Mouse (Mus musculus) heart, embryonic 10.5 days (tissue): ENCODE results near the gene Gpr158. TPM values are rescaled to one million over a fixed set of nuclear protein-coding genes. Genes with fewer than 3 reads are reported as not detected.

ENCODE experiments used
- DNase-seq: peaks from one replicate; pipeline ENCODE4 v3.0.0-alpha.2; 2017; ENCODE audit warnings: low spot score
- H3K27ac ChIP-seq: fragments of 300-500 bp; sonication (generic); 2 replicates; pipeline ENCODE4 v1.5.1; 2016; ENCODE audit warnings: mild to moderate bottlenecking
- H3K27me3 ChIP-seq: fragments of 300-500 bp; sonication (generic); 2 replicates; pipeline ENCODE4 v1.6.1; 2016; ENCODE audit warnings: mild to moderate bottlenecking; ENCODE audit not compliant: poor library complexity, insufficient read depth, severe bottlenecking
- H3K36me3 ChIP-seq: fragments of 300-500 bp; sonication (generic); 2 replicates; pipeline ENCODE4 v1.6.1; 2016; ENCODE audit warnings: mild to moderate bottlenecking, moderate library complexity
- H3K4me1 ChIP-seq: fragments of 300-500 bp; sonication (generic); 2 replicates; pipeline ENCODE4 v1.6.1; 2016; ENCODE audit warnings: mild to moderate bottlenecking
- H3K4me3 ChIP-seq: fragments of 300-500 bp; sonication (generic); 2 replicates; pipeline ENCODE4 v1.5.1; 2016; ENCODE audit warnings: mild to moderate bottlenecking, moderate library complexity
- H3K9me3 ChIP-seq: fragments of 300-500 bp; sonication (generic); 2 replicates; pipeline ENCODE4 v1.6.1; 2016; ENCODE audit warnings: mild to moderate bottlenecking, moderate library complexity
- WGBS: fragments of 180-500 bp; shearing (Covaris S2); methylation state at CpG from one replicate; pipeline ENCODE4 v1.1.7; 2016; 5-methylcytosine and 5-hydroxymethylcytosine counted together
- polyA plus RNA-seq: library from polyadenylated mRNA; unstranded; fragments of >200 nt; fragmentation: Nextera tagmentation; extraction: Ambion mirVana; gene quantifications from 2 replicates; pipeline ENCODE4 v1.2.1, GENCODE M21; 2016

Gpr158 gene
- 0.02 TPM in 1 of 2 replicates, not detected in the other for polyA plus RNA-seq

DNA sequence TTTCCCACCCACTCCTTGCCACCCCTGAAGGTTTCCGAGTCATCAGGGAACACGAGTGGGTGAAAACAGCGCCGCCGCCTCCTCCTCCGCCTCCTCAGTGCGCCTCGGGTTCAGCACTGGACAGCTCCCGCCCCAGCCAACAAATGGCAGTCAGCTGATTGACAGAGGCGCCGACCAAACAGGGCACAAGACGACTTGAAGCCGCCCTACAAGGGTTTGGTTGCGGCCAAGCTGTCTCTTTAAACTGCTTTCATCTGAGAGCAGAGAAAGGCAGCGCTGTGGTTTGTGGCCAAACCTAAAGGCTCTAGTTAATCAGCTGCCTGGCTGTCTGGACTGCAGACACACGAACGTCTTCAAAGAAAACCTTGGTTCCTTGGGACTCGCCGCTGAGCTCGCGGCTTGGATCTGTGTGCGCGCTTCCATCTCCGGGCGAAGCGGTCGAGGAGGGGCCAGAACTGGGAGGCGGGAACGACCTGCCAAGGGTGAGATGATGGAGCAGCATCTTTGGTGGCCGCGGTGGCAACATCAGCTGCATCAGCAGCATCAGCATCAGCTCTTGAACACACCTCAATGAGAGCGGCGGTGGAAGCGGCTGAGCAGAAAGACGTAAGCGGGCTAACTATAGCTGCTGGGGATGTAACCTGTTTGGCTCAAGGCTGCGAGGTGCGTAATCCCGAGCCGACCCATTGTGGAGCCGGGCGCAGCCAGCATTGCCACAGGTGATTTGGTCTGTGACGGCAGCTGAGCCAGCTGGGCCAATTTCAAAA, at the start of gene Gpr158:
TSS of gene Gpr158 (plus strand) at position 198 of the 767 bp plus-strand sequence.
- no peaks in the 10 kb centered on the region for H3K36me3 ChIP-seq
- H3K27me3 ChIP-seq, result peaks cover 26% of the 10 kb centered on the region
- H3K9me3 ChIP-seq, result 0 out of 2 replicates have a peak, but pooled peaks cover 3% of the 10 kb centered on the region
- H3K4me1 ChIP-seq, result peaks cover 6% of the 10 kb centered on the region; the same call in 1 of the 2 replicates
- peak; percentile 94 for DNase-seq
- peak within 1 kb of the TSS; percentile 58 for H3K4me3 ChIP-seq
- no peak within 1 kb of the TSS for H3K27ac ChIP-seq
- WGBS, result 5% methylated on average over 43 of the region's 43 CpGs

DNA sequence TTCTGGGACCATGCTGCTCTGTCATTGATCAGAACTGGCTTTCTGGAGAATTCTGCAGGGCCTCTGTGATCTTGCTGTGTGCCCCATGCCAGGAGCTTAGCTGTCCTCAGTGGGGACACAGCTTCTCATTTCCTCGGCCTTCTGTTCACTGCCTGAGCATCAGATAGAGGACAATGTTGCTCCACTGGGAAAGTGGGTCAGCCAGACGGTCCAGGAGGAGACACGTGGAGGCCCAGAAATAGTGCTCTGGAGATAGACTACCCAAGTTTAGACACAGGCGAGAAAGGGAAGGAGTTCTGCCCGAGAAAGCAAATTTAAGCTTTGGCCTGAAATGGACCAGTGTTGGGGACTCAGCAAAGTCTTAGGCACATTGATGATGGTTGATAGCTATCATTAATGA, 23.5 kb upstream of the Gpr158 start:
- H3K36me3 ChIP-seq, result no peaks in the 10 kb centered on the region
- H3K9me3 ChIP-seq, result no peaks in the 10 kb centered on the region
- H3K4me1 ChIP-seq, result no peaks in the 10 kb centered on the region
- no peak for DNase-seq
- H3K27ac ChIP-seq, result no peak overlapping the region
- no peak overlapping the region for H3K4me3 ChIP-seq
- WGBS, result 62% methylated on average over 5 of the region's 5 CpGs
- no peaks in the 10 kb centered on the region for H3K27me3 ChIP-seq

DNA sequence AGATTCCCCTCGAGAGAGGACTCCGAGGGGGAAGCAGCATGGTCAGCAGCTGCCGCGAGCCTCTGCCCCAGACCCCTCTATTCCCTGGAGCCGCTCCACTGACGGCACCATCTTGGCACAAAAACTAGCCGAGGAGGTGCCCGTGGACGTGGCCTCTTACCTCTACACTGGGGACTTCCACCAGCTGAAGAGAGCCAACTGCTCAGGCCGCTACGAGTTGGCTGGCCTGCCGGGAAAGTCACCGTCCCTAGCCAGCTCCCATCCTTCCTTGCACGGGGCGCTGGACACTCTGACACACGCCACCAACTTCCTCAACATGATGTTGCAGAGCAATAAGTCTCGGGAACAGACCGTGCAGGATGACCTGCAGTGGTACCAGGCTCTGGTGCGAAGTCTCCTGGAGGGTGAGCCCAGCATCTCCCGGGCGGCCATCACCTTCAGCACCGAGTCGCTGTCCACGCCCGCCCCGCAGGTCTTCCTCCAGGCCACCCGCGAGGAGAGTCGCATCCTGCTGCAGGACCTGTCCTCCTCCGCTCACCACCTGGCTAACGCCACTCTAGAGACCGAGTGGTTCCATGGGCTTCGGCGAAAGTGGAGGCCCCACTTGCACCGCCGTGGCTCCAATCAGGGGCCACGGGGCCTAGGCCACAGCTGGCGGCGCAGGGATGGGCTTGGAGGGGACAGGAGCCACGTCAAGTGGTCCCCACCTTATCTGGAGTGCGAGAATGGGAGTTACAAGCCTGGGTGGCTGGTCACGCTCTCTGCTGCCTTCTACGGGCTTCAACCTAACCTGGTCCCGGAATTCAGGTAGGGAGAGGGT, 1.2 kb downstream of the Gpr158 start:
- Histone ChIP-seq H3K9me3 (0 out of 2 replicates have a peak, but pooled peaks cover 3% of the 10 kb centered on the region), H3K27ac (no peak overlapping the region), H3K36me3 (no peaks in the 10 kb centered on the region), H3K4me3 (no peak overlapping the region), H3K27me3 (peaks cover 26% of the 10 kb centered on the region), H3K4me1 (peaks cover 6% of the 10 kb centered on the region; the same call in 1 of the 2 replicates)
- WGBS, result 17% methylated on average over 44 of the region's 44 CpGs
- peak; percentile 80 for DNase-seq

DNA sequence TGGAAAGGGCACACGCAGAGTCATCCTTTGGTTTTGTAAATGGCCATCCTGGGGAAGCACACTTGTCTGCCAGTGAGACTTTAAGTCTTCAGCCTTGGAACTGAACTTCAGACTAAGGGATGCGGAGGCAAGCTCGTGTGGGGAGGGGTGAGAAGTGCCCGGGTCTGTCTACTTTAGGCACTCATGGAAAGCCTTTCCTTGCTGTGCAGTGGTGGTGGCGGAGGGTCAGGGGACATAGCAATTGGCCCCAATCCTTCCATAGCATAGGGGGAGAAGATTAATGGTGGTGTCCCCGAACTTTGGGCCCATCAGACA, 1.8 kb downstream of the Gpr158 start:
- H3K27ac ChIP-seq, result no peak overlapping the region
- peaks cover 26% of the 10 kb centered on the region for H3K27me3 ChIP-seq
- H3K9me3 ChIP-seq, result 0 out of 2 replicates have a peak, but pooled peaks cover 3% of the 10 kb centered on the region
- peaks cover 6% of the 10 kb centered on the region; the same call in 1 of the 2 replicates for H3K4me1 ChIP-seq
- DNase-seq, result no peak
- no peak overlapping the region for H3K4me3 ChIP-seq
- 36% methylated on average over 6 of the region's 6 CpGs for WGBS
- H3K36me3 ChIP-seq, result no peaks in the 10 kb centered on the region

DNA sequence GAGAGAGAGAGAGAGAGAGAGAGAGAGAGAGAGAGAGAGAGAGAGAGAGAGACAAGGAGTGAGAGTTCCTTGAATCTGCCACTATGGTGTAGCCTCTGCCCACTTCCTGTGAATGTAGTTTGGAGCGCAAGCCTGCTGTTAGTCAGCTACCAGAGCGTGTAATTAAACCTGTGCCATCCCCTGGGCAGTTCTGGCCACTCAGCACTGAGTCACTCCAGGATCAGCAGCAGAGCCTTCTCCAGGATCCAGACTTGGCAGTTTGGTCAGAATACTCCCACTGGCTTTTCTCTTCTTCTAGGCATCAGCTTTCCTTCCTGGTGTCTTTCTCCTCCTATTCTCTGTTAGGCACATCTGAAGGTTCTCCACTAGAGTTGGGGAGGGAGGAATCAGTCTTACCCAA, 2.2 kb downstream of the Gpr158 start:
- Histone ChIP-seq H3K27me3 (peaks cover 26% of the 10 kb centered on the region), H3K36me3 (no peaks in the 10 kb centered on the region), H3K4me3 (no peak overlapping the region), H3K27ac (no peak overlapping the region), H3K4me1 (peaks cover 6% of the 10 kb centered on the region; the same call in 1 of the 2 replicates), H3K9me3 (no peaks in the 10 kb centered on the region)
- DNase-seq, result no peak
- WGBS, result 65% methylated on average over 2 of the region's 2 CpGs

DNA sequence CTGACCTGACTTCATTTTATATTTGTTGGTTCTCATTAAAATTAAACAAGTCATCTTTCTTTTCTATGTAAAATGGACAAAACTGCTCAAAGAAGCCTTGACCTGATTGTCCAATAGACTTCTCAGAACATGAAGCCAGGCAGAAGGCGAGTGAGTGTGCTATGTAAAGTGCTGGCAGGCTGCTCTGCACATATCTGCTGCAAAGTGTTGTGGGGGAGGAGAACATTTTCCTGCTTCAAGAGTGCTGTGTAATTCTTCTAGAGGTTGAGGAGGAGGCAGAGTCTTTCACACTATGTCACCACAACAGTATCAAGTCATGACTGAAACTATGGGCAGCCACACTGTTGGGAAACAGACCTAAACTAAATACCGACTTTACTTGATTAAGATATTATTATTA, 12.2 kb downstream of the Gpr158 start:
- Histone ChIP-seq H3K36me3 (no peaks in the 10 kb centered on the region), H3K4me3 (no peak overlapping the region), H3K27me3 (no peaks in the 10 kb centered on the region), H3K27ac (no peak overlapping the region), H3K4me1 (no peaks in the 10 kb centered on the region), H3K9me3 (no peaks in the 10 kb centered on the region)
- no peak for DNase-seq
- 68% methylated on average over 2 of the region's 2 CpGs for WGBS

DNA sequence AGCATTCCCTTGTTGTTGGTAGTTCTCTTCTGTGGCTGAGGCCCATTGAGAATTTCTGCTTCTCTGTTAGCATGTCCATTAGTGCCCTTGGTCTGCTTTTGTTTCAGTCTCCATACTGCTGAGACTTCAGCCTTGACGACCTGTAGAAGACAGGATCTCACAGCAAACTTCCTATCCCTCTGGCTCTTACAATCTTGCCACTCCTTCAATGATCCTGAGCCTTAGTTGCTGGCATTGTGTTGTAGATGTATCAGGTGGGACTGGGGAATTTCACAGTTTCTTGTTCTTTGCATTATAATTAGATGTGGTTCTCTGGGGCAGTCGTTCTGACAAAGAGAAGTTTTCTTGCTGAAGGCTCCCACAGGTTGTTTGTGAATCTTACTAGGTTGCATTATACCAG, 25.4 kb downstream of the Gpr158 start:
- Histone ChIP-seq H3K27ac (no peak overlapping the region), H3K4me1 (no peaks in the 10 kb centered on the region), H3K9me3 (no peaks in the 10 kb centered on the region), H3K36me3 (no peaks in the 10 kb centered on the region), H3K27me3 (no peaks in the 10 kb centered on the region), H3K4me3 (no peak overlapping the region)
- WGBS, result 4% methylated on average over 2 of the region's 2 CpGs
- DNase-seq, result no peak

DNA sequence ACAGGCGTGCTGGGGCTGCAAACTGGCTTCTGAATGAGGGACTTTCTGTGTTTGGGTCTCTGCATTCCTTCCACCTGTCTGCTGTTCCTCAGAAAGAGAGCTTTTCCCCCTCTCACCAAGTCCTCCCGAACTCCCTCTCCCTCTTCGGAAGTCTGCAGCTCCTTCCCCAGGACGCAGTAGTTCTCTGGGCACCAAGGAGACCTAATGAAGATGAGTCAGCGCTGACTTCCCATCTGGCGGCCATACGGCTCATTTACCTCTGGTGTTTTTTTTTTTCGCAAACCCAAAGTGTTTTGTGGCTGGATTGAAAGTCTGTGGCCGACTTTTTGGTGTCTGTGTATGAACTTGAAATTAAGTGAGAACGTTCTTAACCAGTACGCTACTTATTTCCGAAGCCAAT, 30.0 kb downstream of the Gpr158 start:
- H3K27ac ChIP-seq, result no peak overlapping the region
- DNase-seq, result no peak
- H3K9me3 ChIP-seq, result no peaks in the 10 kb centered on the region
- H3K36me3 ChIP-seq, result no peaks in the 10 kb centered on the region
- no peaks in the 10 kb centered on the region for H3K4me1 ChIP-seq
- H3K27me3 ChIP-seq, result no peaks in the 10 kb centered on the region
- WGBS, result 79% methylated on average over 12 of the region's 12 CpGs
- H3K4me3 ChIP-seq, result no peak overlapping the region

DNA sequence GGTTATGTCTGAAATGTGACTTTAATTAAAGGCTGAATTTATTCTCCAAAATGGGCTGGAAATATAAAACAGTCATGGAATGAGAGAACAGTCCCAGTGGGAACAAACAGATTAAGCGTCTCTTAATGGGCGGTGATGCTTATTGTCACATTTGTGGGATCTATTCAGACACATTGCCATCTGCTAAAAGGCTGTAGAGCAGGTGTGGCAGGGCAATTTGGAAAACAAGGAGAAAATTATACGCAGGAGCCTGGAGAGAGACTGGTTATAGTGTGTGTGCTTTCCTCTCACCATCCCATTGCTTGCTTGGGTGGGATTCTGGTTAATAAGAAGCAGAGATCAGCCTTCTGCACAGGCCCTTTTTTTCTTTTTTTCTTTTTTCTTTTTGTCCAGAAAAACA, 32.3 kb downstream of the Gpr158 start:
- 83% methylated on average over 3 of the region's 3 CpGs for WGBS
- no peaks in the 10 kb centered on the region for H3K4me1 ChIP-seq
- no peak overlapping the region for H3K27ac ChIP-seq
- no peaks in the 10 kb centered on the region for H3K27me3 ChIP-seq
- H3K4me3 ChIP-seq, result no peak overlapping the region
- DNase-seq, result no peak
- no peaks in the 10 kb centered on the region for H3K9me3 ChIP-seq
- H3K36me3 ChIP-seq, result no peaks in the 10 kb centered on the region

DNA sequence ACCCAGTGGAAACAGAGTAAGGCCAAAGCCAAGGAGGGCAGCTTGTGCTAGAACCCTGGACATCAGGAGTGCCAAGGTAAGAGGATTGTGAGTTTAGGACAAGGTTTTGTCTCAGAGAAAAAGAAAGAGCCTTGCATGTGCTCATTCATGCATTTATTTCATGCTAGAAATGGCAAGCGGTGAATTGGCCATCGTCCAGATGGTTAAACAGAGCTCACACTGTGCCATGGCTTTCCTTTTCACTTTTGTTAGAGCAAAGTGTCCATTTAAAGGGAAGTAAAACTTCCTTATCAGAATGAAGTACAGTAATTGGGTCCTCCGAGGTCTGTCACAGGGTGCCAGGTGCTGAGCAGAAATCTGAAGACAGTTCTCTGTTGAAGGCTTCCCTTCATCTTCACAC, 38.3 kb downstream of the Gpr158 start:
- no peak overlapping the region for H3K4me3 ChIP-seq
- H3K9me3 ChIP-seq, result no peaks in the 10 kb centered on the region
- no peaks in the 10 kb centered on the region for H3K4me1 ChIP-seq
- no peak for DNase-seq
- H3K36me3 ChIP-seq, result no peaks in the 10 kb centered on the region
- 78% methylated on average over 3 of the region's 3 CpGs for WGBS
- no peaks in the 10 kb centered on the region for H3K27me3 ChIP-seq
- H3K27ac ChIP-seq, result no peak overlapping the region

DNA sequence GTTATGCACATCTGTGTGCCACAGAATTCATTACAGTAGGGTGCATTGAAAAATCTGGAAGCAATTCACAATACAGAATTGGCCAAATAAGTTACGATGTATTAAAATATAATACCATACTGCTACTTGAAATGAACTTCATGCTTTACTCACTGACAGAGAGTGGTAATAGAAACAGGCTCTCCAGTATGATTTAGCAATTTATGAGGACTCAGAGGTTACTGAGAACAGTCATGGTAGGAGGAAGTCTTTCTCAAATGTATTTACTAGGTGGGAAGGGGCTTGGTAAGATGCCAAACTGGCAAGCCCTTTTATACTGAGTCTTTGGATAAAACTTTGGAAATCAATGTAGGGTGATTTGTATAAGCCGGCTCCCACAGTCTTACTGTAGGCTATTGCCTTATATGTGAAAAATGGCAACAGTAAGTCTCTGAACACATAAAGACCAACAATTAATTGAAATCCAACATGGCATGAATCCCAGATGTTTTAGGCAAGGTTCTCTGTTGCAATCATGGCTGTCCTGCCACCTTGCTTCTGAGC, 40.2 kb downstream of the Gpr158 start:
- WGBS, result 84% methylated on average over 2 of the region's 2 CpGs
- Histone ChIP-seq H3K27me3 (no peaks in the 10 kb centered on the region), H3K4me3 (no peak overlapping the region), H3K27ac (no peak overlapping the region), H3K36me3 (no peaks in the 10 kb centered on the region), H3K9me3 (no peaks in the 10 kb centered on the region), H3K4me1 (no peaks in the 10 kb centered on the region)
- no peak for DNase-seq

DNA sequence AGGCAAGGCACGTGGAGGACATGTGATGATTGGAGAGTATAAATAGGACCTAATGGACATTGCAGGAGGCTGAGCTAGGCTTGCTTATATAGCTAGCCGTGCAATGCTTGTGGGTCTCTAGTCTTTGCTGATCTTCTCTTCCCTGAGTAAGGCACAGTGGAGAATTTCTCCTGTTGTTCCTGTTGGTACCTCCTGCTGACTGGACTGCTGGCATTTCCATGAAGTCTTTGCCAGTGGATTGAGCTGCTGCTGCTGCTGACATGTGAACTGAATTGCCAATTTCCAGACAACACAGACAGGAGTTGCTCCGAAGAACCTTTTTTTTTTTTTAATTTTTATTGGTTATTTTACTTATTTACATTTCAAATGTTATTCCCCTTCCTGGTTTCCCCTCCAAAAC, 41.5 kb downstream of the Gpr158 start:
- Histone ChIP-seq H3K36me3 (no peaks in the 10 kb centered on the region), H3K4me3 (no peak overlapping the region), H3K9me3 (no peaks in the 10 kb centered on the region), H3K27me3 (no peaks in the 10 kb centered on the region), H3K27ac (no peak overlapping the region), H3K4me1 (no peaks in the 10 kb centered on the region)
- DNase-seq, result no peak
- 66% methylated on average over 3 of the region's 3 CpGs for WGBS

DNA sequence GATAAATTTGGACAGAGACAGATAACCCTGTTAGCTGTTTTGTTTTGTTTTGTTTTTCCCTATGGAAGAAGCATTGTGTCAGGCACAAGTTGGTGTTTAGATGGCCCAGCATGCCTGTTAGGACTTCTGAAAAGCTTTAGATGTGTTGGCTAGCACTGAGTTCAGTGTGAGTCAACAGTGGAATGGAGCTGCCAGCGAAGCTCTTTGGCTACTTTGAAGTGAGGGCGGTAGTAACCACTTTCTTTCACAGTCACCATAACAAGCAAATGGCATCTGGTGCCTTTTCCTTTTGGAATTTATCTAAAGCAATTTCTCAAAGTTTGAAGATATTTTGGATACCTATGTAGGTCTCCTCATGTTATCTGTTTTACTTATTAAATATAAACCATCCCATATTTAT, 62.9 kb downstream of the Gpr158 start:
- Histone ChIP-seq H3K9me3 (no peaks in the 10 kb centered on the region), H3K4me3 (no peak overlapping the region), H3K27me3 (no peaks in the 10 kb centered on the region), H3K4me1 (no peaks in the 10 kb centered on the region), H3K27ac (no peak overlapping the region), H3K36me3 (no peaks in the 10 kb centered on the region)
- DNase-seq, result no peak
- WGBS, result 70% methylated on average over 2 of the region's 2 CpGs
